Mouse (Mus musculus) fibroblast of lung, adult 2 months (primary cell): ENCODE data around the gene A930018P22Rik.

Experiments used
- DNase-seq: peaks from one replicate; pipeline ENCODE4 v3.0.0-alpha.2; 2011; ENCODE audit warnings: low read depth

The A930018P22Rik gene

GRCm38 (mm10) chr2:104163418-104163817 is 40.8 kb downstream of the A930018P22Rik start:
- no peak for DNase-seq

- no peak for DNase-seq
Measured at GRCm38 (mm10) chr2:104163978-104164487, 41.5 kb downstream of the A930018P22Rik start.

GRCm38 (mm10) chr2:104165631-104166030 is 43.1 kb downstream of the A930018P22Rik start:
- no peak for DNase-seq

- no peak for DNase-seq
Measured at GRCm38 (mm10) chr2:104167765-104168164, 45.2 kb downstream of the A930018P22Rik start.

- DNase-seq: no peak
Measured at GRCm38 (mm10) chr2:104168186-104168896, 45.8 kb downstream of the A930018P22Rik start.

GRCm38 (mm10) chr2:104172695-104173348 is 50.3 kb downstream of the A930018P22Rik start:
- DNase-seq: no peak

GRCm38 (mm10) chr2:104173431-104173830 is 50.9 kb downstream of the A930018P22Rik start:
- DNase-seq: no peak
